Mouse (Mus musculus) monocyte, adult 5-6 weeks (primary cell): ENCODE data around the gene Acsl5. TPM values are rescaled to one million over a fixed set of nuclear protein-coding genes. Genes with fewer than 3 reads are reported as not detected.

ENCODE experiments used
- ATAC-seq: fragments of 153-309, 156-312 bp; replicated peaks from 2 replicates; pipeline ENCODE4 v1.8.0; 2017; ENCODE audit warnings: mild to moderate bottlenecking; ENCODE audit not compliant: low TSS enrichment, insufficient number of reproducible peaks, severe bottlenecking, poor library complexity, low FRiP score
- total RNA-seq: library from RNA; stranded (forward); fragments of 200-1000, 200-491, 200-594 nt; gene quantifications from 3 replicates; pipeline ENCODE4 v1.2.3, GENCODE M21; 2017

Acsl5 gene
- total RNA-seq, 1 experiment from 2014 or later = 204 TPM

DNA sequence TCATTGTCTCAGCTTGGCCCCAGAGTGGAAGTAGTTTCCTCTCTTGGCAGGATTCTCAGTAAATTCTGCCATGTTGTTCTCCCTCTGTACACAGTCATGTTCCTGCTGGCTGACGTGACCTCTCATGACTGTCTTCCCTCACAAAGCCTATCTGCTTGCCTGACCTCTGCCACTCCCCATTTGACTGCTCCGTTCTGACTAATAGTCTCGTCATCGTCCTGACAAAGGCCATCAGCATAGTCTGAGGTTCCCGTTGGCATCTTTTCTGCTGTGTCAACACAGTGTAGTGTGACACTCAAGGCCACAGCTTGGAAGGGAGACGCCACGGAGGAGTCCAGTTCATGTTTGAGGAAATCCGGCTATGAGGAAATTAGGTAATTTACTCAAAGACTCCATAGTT is 19.6 kb upstream of the Acsl5 start:
- ATAC-seq = peak; percentile 64

- no peak for ATAC-seq
Measured at GRCm38 (mm10) chr19:55236026-55236425, 15.7 kb upstream of the Acsl5 start.

GRCm38 (mm10) chr19:55236564-55236963 is 15.2 kb upstream of the Acsl5 start:
- no peak for ATAC-seq

GRCm38 (mm10) chr19:55239766-55240426 is 11.8 kb upstream of the Acsl5 start:
- no peak for ATAC-seq

GRCm38 (mm10) chr19:55241186-55241645 is 10.5 kb upstream of the Acsl5 start, which contains the start of gene Gucy2g:
TSS of gene Gucy2g (minus strand) at chr19:55241236.
- ATAC-seq = no peak

- 0 out of 2 replicates have a peak, but pooled peaks have one; percentile 31 for ATAC-seq
Measured at GRCm38 (mm10) chr19:55244791-55245231, 6.9 kb upstream of the Acsl5 start.

GRCm38 (mm10) chr19:55247563-55247962 is 4.2 kb upstream of the Acsl5 start:
- ATAC-seq = no peak

- no peak for ATAC-seq
Measured at GRCm38 (mm10) chr19:55247991-55248520, 3.7 kb upstream of the Acsl5 start.

DNA sequence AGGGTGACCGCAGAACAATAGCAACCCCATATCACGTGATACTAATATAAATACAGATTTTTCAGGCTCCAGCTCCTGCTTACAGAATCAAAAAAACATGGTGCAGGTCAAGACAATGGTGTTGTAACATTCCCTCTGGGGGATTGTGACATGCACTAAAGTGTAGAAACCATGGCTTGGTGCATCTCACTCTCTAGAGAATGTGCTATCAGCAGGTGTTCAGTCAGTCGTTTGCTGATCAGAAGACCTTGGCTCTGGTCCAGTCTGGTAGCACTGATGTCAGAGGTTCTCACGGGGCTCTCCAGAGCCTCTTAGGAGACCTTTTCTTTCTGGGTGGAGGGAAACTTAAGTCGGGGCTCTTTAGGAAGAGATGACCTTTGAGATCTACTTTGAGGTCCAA is 1.3 kb upstream of the Acsl5 start:
- no peak for ATAC-seq

GRCm38 (mm10) chr19:55253239-55253569 is 1.5 kb downstream of the Acsl5 start:
- ATAC-seq = no peak; the same call in 1 of the 2 replicates

- ATAC-seq = peak; percentile 55
Measured at GRCm38 (mm10) chr19:55253570-55254441, 2.1 kb downstream of the Acsl5 start.

GRCm38 (mm10) chr19:55254513-55255016 is 2.8 kb downstream of the Acsl5 start:
- no peak for ATAC-seq

- ATAC-seq = no peak
Measured at GRCm38 (mm10) chr19:55256156-55256555, 4.4 kb downstream of the Acsl5 start.

GRCm38 (mm10) chr19:55257656-55258375 is 6.1 kb downstream of the Acsl5 start:
- no peak for ATAC-seq

DNA sequence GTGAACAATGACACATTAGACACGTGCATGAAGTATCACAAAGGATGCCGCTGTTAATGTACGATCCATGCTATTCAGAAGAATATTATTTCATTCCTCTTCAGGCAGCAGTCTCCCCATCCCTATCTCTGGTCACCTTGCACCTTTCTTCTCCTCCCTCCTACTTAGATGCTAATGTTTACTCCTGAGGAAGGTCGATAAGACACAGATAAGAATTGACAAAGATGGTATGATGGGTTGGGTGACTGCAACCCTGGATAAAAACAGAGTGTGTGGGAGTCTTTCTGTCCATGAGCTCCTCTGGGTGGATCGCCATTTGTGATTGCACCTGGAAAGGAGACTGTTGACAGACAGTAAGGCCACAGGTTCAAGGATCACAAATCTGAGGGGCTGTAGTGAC is 6.8 kb downstream of the Acsl5 start:
- ATAC-seq = no peak

- no peak for ATAC-seq
Measured at GRCm38 (mm10) chr19:55260389-55261184, 8.8 kb downstream of the Acsl5 start.

- 0 out of 2 replicates have a peak, but pooled peaks have one; percentile 32 for ATAC-seq
Measured at GRCm38 (mm10) chr19:55265269-55265668, 13.5 kb downstream of the Acsl5 start.

DNA sequence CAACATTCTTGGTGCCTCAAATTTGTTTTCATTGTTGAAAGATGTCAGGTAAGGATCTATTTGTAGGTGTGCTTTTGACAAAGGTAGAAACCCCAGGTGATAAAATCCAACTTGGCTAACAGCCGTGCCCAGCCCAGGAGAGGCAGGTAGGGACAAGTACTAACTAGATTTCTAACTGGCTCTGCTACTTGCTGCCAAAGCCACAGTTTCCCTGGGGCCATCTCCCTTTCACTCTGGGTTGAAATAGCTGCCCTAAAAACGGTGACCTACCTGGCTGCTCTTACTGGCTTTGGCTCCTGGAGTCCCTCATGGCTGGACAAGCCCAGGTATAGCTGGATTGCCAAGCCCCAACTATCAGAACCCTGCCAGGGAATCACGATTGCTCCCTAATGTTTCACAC is 15.0 kb downstream of the Acsl5 start:
- no peak for ATAC-seq
